In genomic region chr11:115518693-115519092, GRCm38 (mm10) we compare ENCODE assay signal across 15 mouse cellular contexts. TPM values are rescaled to one million over a fixed set of nuclear protein-coding genes. Genes with fewer than 3 reads are reported as not detected.
DNase-seq lines count a peak whose midpoint lies in the region; ATAC-seq lines count a peak whose summit lies in the region.
"Had no signal": no experiment of that assay in that cellular context is flagged by ENCODE, and none has a peak within 500 bp of the region (broad histone marks: within the 10 kb centered on the region; RNA-seq: fewer than 3 reads in every experiment).

No protein-coding gene starts in this region.

- no peak overlapping the region for H3K27ac ChIP-seq in kidney, embryonic 16.5 days (ENCODE audit: low read length)
- H3K27ac ChIP-seq: hindbrain, embryonic 13.5 days; intestine, embryonic 15.5 days; liver, embryonic 13.5 days; lung, embryonic 15.5 days; macrophage; neural tube, embryonic 12.5 days had no signal

- no peak for ATAC-seq in cerebellum, adult (ENCODE audit: insufficient number of reproducible peaks, low FRiP score, low TSS enrichment)
- no peak for ATAC-seq in kidney, embryonic 16.5 days (ENCODE audit: low FRiP score, low TSS enrichment)
- ATAC-seq: intestine, embryonic 15.5 days had no signal

- H3K4me2 ChIP-seq in kidney, embryonic 16.5 days (replicated peaks; ENCODE audit: low read depth, low read length): no peak overlapping the region
- H3K4me2 ChIP-seq: hindbrain, embryonic 13.5 days; intestine, embryonic 15.5 days; liver, embryonic 13.5 days; lung, embryonic 15.5 days; midbrain, embryonic 11.5 days; neural tube, embryonic 12.5 days had no signal

- H3K27me3 ChIP-seq in kidney, embryonic 16.5 days (ENCODE audit: insufficient read depth, low read length): no peaks in the 10 kb centered on the region
- H3K27me3 ChIP-seq: hindbrain, embryonic 13.5 days; intestine, embryonic 15.5 days; liver, embryonic 13.5 days; lung, embryonic 15.5 days; neural tube, embryonic 12.5 days had no signal

- 0 out of 2 replicates have a peak overlapping the region, but pooled peaks have one; percentile 22 for H3K9ac ChIP-seq in kidney, embryonic 16.5 days (replicated peaks; ENCODE audit: low read length)
- H3K9ac ChIP-seq: hindbrain, embryonic 13.5 days; intestine, embryonic 15.5 days; liver, embryonic 13.5 days; lung, embryonic 15.5 days; neural tube, embryonic 12.5 days had no signal

- WGBS in kidney, embryonic 16.5 days: 42% methylated on average over 9 of the region's 9 CpGs

- peaks cover 8% of the 10 kb centered on the region for H3K36me3 ChIP-seq in kidney, embryonic 16.5 days (ENCODE audit: insufficient read depth, low read length)

- no peak overlapping the region for H3K4me3 ChIP-seq in kidney, embryonic 16.5 days (ENCODE audit: low read length)
- H3K4me3 ChIP-seq: hindbrain, embryonic 13.5 days; intestine, embryonic 15.5 days; liver, embryonic 13.5 days; lung, embryonic 15.5 days; neural tube, embryonic 12.5 days had no signal

- DNase-seq in cerebellum, postnatal 10 days: peak; percentile 36 to 42
- no peak for DNase-seq in kidney, postnatal 36 days
- DNase-seq in right cerebral cortex, adult 2 months (ENCODE audit: low spot score in 2 of 2): peak; percentile 30 to 52
- DNase-seq in right cerebral cortex, postnatal 10 days (ENCODE audit: low spot score in 2 of 2): no peak
- peak; percentile 62 for DNase-seq in telencephalon, adult 2 months (ENCODE audit: low read depth, low spot score)
- DNase-seq: liver, embryonic 13.5 days; thymus, adult 2 months had no signal

- H3K9me3 ChIP-seq in kidney, embryonic 16.5 days (ENCODE audit: low read length): no peaks in the 10 kb centered on the region
- H3K9me3 ChIP-seq: hindbrain, embryonic 13.5 days; intestine, embryonic 15.5 days; liver, embryonic 13.5 days; lung, embryonic 15.5 days; neural tube, embryonic 12.5 days had no signal

- H3K4me1 ChIP-seq in kidney, embryonic 16.5 days (ENCODE audit: insufficient read depth, low read length): peaks cover 6% of the 10 kb centered on the region; the same call in 1 of the 2 replicates
- H3K4me1 ChIP-seq: intestine, embryonic 15.5 days; lung, embryonic 15.5 days; neural tube, embryonic 12.5 days had no signal

RNA-seq across cellular contexts. Expression of gene Jpt1, which starts 4.5 kb away (rescaled TPM):
- polyA plus RNA-seq in kidney, embryonic 16.5 days (2015; fragmentation: Nextera tagmentation; extraction: Ambion mirVana): 457 and 461 TPM in 2 replicates

RNA-seq across cellular contexts. Expression of gene Sumo2, which starts 17.4 kb away (rescaled TPM):
- 939 and 944 TPM in 2 replicates for polyA plus RNA-seq in kidney, embryonic 16.5 days (2015; fragmentation: Nextera tagmentation; extraction: Ambion mirVana)

RNA-seq across cellular contexts. Expression of gene Nt5c, which starts 27.0 kb away (rescaled TPM):
- polyA plus RNA-seq in kidney, embryonic 16.5 days (2015; fragmentation: Nextera tagmentation; extraction: Ambion mirVana): 77.6 and 82.1 TPM in 2 replicates

RNA-seq across cellular contexts. Expression of gene Armc7, which starts 43.2 kb away (rescaled TPM):
- 9.0 and 10.5 TPM in 2 replicates for polyA plus RNA-seq in kidney, embryonic 16.5 days (2015; fragmentation: Nextera tagmentation; extraction: Ambion mirVana)

RNA-seq across cellular contexts. Expression of gene Nup85, which starts 45.5 kb away (rescaled TPM):
- 180 and 184 TPM in 2 replicates for polyA plus RNA-seq in kidney, embryonic 16.5 days (2015; fragmentation: Nextera tagmentation; extraction: Ambion mirVana)

Comparison
In these comparisons a context has a peak if more than half of its experiments do, and no peak if none do; other contexts are left out.
1. DNase-seq: peak in cerebellum, postnatal 10 days (2 of 2), right cerebral cortex, adult 2 months (2 of 2) and telencephalon, adult 2 months (single experiment); none in kidney, postnatal 36 days (0 of 2) and right cerebral cortex, postnatal 10 days (0 of 2).